Mouse (Mus musculus): ENCODE measurements around the gene Nicn1.

DNA sequence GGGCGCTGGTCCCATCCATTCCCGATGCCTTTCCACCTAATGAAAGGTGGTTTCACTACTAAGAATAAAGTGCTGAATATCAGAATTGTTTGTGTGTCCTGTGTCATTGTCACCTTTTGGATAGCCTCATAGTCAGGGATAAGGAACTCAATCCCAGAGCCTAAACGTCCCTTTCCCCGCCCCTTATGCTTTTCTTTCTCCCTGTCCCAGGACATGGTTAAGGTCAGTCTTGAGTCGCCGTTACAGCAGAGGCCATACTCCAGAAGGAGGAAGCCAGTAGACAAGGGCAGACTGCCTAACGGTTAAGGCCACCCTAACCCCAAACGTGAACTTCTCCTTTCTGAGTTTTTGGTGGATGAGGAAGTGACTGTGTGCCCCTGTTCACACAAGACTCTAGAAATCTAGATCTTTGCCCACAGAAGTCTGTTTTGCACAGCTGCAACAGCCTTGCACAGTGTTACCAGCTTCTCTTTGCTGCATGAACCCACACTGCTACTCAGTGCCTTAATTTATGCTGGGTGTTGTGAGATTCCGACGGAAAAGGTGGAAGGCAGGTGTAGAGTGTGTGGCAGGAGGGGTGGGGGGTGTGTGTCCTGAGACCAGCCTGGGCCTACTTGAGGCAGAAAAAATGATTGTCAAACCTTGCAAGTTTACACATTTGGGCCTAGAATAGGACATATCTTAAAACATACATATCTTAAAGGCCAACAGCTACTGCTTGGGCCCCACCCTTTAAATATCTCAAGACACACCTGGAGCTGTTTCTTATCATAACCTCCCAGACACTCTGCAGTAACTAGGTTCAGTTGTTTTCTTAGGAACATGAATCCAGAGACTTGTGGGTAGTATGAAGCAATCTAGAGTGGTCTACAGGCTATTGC, 50.3 kb downstream of the Nicn1 start:
- TF ChIP-seq CTCF (IDR thresholded peaks at IDR 0.05; ENCODE audit: low read depth), result no peak
- TF ChIP-seq EP300 (IDR thresholded peaks at IDR 0.05; ENCODE audit: low read depth), result no peak
